Mouse (Mus musculus): ENCODE measurements at regions not wholly inside any gene's neighbourhood (a gene's known extent, or its start where the extent isn't known, plus 50 kb on each side); places are given as distances from the start of the nearest gene placed in this dataset.

DNA sequence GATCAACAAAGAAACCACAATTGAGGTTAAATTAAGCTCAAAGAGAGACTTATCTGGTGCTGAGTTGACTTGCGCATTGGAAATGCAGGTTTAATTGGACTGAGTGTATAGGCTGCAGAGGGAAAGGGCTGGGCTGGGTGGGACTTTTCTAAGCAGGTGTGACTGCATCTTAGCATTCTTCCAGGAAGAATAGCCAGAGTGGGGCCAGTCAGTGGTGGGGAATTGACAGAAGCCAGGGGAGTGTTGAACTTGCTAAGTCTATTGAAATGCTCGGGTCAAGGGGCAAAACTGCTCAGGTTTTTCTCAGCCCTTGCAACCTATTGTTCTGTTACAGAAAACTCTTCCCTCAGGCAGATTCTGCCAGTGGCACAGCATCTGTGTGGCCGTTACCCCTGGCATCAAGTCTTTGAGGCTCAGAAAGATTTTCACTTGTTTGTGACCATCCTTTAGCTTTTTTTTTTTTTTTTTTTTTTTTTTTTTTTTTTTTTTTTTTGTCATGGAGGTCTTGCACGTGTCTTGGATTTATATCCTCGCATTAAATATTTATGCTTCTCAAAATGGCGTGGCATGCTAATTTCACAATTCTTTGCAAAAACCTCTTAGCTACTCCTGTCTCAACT lies 429.6 kb upstream of the Trpc7 start:
- TF ChIP-seq POLR2A (IDR thresholded peaks at IDR 0.05; ENCODE audit: low read depth, low read length), result no peak
- TF ChIP-seq MAZ (IDR thresholded peaks at IDR 0.05; ENCODE audit: low read depth, low read length), result no peak
- no peak for TF ChIP-seq POLR2AphosphoS2 (IDR thresholded peaks at IDR 0.05; ENCODE audit: low read depth, low read length)
- TF ChIP-seq USF1 (IDR thresholded peaks at IDR 0.05; ENCODE audit: low read depth, low read length), result no peak
- TF ChIP-seq EP300 (IDR thresholded peaks at IDR 0.05; ENCODE audit: low read length), result no peak

All from CH12.LX (cell line).